Mouse (Mus musculus) lung, postnatal 0 days (tissue): ENCODE data around the gene Tpd52l1.

Experiments
- CTCF ChIP-seq: IDR thresholded peaks from 2 replicates; pipeline ENCODE4 v1.5.1; 2016; ENCODE audit warnings: antibody characterized with exemption, mild to moderate bottlenecking
- EP300 ChIP-seq: IDR thresholded peaks from 2 replicates; pipeline ENCODE4 v1.6.1; 2016; ENCODE audit warnings: antibody characterized with exemption, mild to moderate bottlenecking, control low read depth

- TF ChIP-seq CTCF (no peak), EP300 (no peak)
Measured at GRCm38 (mm10) chr10:31392990-31393389, 52.8 kb downstream of the Tpd52l1 start.
